Mouse (Mus musculus) spleen, postnatal 4 days (tissue): ENCODE measurements around the gene Nudt16l1.
A peak's percentile ranks its signal among the peaks of the same experiment; 100 is the strongest.

ENCODE experiments used
- DNase-seq, 2 experiments: peaks; one replicate each; pipeline ENCODE4 v3.0.0; 2022; ENCODE audit warnings: low spot score in 2 of 2

The Nudt16l1 gene

DNA sequence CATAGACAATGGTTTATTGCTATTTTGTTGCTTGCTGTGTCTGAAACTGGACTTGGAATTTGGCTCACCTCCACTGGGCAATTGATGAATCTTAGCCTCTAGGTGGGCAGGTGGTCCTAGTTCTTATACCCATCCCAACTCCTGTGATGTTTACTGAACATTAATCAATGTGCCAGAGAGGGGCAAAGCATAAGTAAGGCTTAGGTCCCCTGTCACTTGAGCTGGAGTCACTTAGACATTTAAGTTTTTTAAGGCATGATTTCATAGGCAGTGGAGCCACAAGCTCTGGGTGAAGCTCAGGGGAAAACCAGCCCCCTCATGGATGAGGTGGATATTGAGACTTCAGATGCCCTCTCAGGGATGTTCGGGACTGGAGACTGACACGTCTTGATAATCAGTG is at the start of gene Nudt16l1:
Gene Nudt16l1 (plus strand): TSS at position 301 of the 400 bp plus-strand sequence.
- DNase-seq = no peak

DNA sequence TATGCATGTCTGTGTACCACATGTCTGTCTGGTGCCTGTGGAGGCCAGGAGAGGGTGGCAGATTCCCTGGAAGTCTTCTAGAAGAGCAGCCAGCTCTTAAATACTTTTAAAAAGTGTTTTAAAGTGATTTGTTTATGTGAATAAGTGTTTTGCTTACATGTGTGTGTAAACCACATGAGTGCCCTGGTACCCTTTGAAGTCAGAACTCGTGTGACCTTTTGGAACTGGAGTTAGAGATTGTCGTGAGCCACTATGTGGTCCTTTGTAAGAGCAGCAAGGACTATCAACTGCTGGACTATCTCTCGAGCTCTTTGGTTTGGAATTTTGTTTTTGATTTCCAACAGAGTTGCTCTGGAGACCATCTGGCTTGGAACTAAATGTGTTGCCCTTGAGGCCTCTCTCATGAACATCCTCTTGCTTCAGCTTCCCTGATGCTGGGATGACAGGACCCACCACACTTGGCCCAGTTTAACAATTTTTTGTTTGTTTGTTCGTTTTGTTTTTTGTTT is 48.3 kb upstream of the Nudt16l1 start:
- DNase-seq = no peak

DNA sequence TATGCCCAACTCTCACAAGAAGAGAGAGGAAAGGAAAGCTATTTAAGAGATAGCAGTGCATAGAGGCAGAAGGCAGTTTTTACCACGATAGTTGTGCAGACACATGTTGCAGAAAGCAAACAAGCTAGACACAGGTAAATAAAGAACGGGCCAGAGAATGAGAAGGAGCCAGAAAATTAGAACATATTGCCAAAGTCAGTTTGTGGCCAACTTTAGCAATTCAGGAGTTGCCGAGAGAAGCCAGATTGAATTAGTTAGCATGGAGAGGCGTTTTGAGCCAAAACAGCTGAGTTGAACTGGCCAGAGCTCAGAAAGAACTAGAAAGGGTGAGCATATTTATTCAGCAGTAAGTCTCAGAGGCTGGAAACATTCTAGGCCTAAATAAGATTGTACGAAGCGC is 46.4 kb upstream of the Nudt16l1 start:
- no peak for DNase-seq

DNA sequence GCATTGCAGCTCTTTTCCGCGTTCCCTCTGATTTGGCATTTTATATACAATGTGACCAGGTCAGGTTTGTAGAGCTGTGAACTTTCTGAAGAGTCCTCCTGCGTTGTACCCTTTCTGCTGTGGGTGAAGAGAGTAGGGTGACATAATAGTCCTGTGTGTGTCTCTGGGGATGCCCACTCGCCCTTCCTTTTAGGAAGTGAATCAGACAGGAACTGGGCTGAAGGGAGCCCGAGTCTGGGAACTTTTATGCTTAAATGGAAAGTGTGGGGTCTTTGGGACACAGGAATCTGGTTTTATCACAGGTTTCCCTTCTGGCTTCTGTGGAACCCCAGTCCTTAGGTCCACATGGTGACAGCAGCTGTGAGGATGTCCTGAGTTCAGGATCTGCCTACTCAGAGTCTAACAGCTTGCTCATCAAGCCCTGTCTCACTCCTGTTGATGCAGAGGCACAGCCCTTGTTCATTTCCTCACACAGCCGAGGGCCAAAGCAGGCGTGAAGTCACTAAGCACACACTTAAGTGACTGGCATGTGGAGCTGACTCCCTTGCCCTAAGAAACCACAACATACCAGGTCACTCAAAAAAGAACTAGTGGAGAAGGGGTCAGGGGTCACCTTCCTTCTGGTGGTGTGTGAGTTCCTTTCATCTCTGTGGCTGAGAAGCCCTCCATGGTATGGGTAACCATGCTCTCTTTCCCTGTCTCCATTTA is 44.2 kb upstream of the Nudt16l1 start:
- no peak for DNase-seq

DNA sequence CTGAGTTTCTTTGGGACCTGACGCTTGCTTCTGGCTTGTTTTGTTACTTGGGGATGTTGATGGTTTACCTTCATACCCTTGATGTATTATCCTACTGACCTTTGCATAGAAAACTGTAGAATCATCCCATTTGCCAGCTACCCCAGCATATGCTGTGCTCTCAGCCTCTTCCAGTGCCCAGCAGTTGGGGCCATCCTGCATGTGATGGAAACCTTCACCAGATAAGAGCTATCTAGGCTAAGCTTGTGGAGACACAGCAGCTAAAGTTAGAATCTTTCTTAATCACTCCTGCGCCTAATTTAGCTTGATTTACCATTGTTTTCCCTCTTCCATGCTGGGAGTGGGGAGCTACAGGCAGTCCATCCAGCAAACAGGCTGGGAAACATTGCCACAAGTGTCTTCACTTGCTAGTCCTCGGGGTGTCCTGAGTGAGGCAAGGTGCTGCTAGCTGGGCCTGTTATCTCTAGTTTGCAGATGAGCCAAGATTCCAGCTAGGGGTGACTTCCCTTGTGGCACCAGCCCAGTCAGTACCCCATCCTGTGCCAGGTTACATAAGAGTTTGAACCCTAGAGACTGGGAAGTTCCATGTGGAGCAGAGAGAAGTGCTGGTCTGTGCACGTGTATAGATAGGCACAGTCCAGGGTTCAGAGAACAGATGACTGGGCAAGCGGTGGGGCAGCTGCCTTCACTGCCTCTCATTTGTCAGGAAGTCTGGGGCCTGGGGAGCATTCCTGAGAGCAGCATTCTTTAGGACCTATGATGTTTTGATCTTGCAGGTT is 42.1 kb upstream of the Nudt16l1 start:
- no peak for DNase-seq

DNA sequence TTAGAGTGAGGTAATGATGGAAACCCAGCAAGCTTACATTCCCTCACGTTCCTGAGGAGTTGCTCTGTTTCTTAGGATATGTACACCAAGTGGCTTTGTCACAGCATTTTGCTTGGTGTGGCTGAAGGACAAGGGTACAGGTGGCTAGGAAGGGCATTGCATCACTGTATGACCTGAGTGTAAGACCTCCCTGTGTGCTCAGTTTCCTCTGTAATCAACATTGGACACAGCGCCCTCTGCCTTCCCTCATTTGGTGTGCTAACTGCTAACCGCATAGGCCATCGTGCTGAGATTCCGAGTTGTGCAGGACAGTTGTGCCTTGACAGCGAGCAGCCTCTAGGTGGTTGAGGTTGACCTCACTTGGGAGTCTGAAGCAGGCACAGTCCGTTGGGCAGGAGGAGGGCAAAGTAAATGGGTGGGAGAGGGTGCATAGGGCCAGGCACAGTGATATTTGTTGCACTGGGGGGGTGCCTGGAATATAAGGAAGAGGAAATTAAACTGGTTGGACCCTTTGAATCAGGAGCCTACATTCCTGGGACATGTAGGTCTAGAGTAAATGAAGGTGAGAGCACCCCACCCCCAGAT is 41.3 kb upstream of the Nudt16l1 start:
- DNase-seq = no peak

DNA sequence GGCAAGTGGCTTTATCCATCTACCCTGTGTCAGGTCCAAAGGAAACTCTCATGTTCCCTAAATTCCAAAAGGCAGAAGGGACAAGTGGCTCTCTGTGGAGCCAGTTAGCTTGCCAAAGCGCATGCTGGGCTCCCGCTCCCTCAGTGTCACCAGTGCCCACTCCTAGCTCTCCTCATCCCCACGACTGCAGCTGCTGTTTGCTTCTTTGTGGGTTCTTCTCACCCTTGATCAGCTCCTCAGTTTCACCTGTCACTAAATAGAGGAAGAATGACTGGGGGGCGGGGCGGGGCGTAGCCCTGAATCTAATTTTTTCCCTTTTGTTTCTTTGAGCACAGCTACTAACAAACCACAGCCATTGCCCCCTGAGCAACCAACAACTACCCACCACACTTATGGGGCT is 39.7 kb upstream of the Nudt16l1 start:
- peak; percentile 44 to 70 for DNase-seq

DNA sequence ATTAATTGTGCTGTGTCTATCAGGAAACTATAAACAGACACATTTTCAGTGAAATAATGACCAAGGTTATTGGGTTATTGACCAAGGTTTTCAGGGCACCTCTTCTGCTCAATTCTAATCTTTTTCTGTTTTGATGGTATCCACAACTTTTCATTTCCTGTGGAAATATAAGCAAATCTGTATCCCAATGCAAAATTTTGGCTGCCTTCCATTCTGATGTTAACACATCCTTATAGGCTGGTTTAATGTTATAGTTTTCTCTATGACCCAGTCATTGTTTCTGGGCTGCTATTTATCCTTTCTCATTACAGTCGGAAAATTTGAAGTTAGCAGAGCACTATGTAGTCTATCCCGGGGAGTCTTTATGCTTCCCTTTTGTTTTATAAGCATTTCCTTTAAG is 38.9 kb upstream of the Nudt16l1 start:
- no peak for DNase-seq

DNA sequence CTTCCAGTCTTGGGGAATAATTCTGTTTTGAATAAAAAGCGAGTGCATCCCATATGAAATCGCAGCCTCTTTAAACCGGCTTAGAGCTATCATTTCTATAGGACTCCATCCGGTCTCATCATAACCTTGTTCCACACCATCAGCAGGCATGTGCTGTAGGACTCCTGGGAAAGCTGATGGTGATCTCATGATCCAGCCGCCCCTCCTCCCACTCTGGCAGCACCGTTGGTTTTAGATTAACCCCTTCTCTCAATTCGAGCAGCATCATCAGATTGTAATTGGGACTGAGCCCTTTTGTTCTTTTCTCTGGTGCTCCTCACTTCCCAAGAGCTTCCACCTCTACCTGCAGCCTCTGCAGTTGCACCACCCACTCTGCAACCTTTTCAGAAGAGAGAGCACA is 37.4 kb upstream of the Nudt16l1 start:
- no peak for DNase-seq

DNA sequence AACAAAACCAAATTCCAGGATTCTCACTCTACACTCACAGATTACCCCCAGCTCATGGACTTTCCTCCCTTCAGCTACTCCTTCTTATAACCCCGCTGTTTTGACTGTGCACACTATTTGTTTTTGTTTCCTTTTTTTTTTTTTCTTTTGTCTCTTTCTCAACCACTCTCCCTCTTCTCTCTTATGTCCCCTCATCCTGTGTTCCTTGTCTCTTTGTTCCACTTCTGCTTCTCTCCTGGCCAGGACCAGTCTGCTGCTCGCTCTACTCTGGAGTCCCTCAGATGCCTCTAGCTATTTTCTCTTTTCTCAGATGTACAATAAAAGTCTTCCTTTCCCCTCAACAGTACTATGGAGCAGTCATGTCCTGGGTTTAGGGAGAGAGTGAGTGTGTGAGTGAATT is 36.2 kb upstream of the Nudt16l1 start:
- no peak for DNase-seq

DNA sequence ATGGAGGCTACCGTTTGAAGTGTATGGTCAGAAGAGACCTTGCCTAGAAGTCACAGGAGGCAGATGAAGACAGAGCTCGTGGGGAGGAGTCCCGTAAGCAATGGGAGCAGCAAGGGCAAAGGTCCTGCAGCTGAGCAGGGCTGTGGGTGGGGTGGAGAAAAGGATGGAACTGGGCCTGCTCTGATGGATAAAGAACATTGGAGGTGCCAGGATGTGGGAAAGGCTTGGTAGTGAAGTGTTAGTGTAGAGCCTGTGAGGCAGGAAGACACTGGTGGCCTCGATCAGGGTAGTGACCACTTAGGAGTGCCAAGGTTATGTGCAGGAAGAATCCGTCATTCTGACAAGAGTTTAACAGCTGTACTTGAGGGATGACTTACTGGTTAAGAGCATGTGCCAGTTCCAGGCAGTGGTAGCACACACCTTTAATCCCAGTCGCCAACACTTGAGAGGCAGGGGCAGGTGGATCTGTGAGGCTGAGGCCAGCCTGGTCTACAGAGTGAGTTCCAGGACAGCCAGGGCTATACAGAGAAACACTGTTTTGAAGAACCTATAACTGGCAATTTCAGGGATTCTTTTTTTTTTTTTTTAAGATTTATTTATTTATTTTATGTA is 35.0 kb upstream of the Nudt16l1 start:
- DNase-seq = no peak

DNA sequence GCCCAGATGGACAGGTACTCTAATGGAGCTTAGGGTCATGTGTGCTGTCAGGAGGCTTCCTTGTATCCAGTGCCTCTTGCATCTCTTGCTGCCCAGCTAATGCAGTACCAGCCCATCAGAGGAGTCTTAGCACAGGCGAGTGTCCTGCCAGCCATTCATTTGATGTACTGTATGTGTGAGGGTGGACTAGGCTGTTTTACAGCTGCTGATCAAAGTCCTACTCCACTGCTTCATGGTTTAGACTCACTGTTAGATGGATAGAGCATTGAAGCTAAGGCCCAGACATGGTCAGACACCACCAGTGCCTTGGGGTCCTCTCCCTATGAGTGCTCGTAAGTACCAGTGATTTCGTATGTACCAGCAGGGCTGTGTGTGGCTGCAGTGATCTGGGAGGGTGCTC is 33.7 kb upstream of the Nudt16l1 start:
- no peak for DNase-seq

DNA sequence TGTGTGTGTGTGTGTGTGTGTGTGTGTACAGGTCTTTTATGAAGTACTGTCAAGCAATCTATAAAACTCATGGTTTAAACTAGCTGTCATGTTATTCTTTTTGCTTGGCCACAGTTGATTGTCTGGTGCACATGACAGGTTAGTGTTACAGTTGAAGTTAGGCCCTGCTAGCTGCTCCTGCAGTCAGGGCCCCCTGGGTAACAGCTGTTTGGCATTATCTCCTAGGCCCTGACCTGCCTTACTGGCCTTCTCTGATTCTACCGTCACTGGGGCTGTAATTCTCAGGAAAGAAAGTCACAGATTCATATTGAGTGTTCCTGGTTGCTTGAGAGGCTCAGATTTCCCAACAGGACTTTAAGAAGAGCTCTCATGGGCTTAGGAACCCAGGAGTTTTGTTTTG is 33.0 kb upstream of the Nudt16l1 start:
- DNase-seq = no peak

DNA sequence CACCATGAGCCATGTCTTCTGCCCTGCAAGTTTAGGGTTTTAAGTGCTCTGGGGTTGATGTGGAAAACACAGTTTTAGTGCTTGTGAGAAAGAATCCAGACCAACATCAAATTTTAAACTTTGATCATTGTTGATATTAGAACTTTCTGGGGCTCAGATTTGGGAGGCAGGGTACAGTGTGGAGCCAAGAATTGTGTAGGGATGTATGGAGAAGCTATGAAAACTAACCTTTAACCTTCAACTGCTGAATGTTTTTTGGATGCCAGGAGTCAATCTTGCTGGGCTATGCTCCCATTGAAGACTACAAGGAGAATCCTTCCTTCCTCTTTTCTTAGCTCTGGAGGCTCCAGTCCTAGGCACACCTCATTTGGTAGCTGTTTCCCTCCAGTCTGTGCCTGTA is 32.0 kb upstream of the Nudt16l1 start:
- no peak for DNase-seq

DNA sequence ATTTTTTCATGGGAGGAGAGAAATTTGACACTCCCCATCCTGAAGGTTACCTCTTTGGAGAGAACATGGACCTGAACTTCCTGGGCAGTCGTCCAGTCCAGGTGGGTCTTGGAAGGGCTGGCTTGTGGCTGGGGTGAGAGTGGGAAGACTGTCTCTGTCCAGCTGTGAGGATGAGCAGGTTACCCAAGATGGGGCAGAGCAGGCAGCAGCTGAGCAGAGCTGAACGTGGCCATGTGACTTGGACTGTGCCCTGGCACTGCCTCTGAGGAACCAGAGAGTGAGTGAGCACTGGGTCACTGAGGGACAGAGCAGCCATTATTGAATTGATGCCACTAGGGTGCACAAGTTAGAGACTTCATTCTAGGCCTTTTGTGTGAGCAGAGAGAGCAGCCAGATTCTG is 31.2 kb upstream of the Nudt16l1 start:
- no peak for DNase-seq

DNA sequence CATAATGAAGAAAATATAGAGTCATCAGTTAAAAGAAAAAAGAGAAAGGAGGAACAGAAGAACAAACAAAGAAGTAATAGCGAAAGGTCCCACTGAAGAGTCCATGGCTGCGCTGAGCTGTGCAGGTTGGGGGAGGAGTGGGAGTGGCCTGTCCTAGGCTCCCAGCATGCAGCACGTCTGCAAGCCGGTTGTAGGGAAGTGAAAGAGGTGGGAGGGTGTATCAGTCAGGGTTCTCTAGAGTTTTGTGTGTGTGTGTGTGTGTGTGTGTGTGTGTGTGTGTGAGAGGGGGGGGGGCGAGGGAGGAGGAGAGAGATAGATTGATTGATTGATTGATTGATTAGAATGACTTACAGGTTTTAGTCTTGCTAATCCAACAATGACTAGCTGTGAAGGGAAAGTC is 30.6 kb upstream of the Nudt16l1 start:
- DNase-seq = peak in 1 of 2 experiments; percentile 35

DNA sequence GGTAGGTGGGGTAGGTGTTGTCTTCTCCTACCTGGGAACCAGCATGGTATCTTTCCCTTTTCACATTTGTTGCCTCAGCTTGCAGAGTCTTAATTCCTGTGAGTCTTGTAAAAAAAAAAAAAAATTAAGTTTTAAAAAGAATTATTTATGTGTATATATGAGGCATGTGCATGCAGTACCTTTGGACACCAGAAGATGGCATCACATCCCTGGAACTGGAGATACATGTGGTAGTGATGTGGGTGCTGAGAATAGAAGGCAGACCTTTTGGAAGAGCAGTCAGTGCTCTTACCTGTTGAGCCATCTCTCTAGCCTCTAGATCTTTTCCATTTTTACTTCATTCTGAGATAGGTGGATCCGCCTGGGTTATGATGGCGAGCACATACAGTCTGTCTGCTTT is 28.8 kb upstream of the Nudt16l1 start:
- no peak for DNase-seq

DNA sequence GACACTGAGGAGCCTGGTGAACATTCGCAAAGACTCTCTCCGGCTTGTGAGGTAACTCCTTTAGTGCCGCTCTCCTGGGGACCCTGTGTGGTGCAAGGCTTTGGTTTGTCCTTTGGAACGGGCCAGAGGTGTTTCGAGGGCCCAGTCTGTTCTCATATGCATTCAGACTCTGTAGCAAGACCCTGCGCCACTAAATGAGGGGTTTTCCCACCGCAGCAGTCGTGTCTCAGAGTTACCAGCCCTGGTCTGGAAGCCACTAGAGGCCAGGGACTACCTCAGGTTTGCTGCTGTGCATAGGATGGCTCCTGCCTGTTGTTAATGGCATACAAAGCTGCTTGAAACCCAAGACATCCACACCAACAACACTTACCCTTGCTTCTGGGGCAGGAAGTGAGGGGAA is 27.8 kb upstream of the Nudt16l1 start:
- DNase-seq = no peak

DNA sequence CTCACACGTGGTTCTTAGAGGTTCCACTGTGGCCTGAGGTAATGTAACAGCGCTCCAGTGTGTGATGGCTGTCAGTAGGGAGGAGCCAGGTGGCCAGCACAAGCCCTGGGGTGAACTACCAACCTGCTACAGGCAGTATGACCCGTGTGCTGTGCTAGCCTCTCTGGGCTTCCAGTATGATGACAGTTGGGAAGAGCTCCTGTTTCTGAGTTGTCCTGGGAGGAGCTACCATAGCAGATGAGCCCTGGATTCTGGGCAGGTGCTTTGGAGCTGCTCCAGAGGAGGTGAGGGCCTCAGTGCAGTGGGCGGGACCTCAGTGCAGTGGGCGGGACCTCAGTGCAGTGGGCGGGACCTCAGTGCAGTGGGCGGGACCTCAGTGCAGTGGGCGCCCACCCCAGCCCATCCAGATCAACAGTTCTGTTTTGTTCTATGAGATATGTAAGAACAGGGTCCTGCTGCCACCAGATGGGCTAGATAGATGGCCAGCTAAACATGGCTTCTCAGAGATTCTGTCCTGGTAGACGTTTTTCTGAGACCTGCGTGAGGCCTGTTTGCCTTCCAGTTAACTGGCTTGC is 26.4 kb upstream of the Nudt16l1 start:
- DNase-seq = no peak

DNA sequence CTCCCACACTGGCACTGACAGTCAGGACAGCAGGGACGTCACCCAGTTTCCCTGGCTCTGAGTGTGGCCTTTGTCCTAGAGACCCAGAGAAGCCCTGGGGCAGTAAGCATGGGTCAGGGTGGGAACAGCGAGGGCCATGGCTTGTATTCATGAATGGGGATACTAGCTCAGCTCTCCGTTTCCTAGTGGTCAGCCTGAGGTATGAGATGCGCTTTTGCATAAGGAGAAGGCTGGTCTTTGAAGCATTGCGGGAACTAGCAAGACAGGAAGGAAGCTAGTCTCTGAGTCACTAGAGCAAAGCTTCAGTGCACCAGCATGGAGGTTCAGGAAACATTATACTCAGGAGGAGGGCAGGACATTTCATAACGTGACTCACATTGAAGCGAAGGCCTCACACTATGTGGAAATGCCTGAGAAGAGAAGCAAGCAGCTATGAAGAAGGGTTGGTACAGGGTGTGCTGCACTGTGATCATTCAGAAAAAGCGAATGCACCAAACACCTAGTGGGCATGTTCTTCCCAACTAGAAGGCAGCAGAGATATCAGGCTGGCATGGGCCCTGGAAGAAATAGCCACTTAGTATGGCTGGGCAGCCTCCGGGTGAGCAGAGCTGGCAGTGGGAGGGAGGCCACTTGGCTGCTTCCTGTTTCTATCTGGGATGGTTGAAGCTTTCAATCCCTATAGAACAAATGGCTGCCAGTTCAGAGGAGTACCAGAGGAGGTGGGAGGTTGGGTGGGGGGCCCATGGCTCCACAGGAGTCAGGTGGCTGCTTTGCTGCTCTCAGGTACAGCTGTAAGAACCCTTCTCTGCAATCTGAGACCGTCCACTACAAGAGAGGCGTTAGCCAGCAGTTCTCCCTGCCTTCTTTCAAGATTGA is 25.4 kb upstream of the Nudt16l1 start:
- peak in 1 of 2 experiments; percentile 68 for DNase-seq
